Mouse (Mus musculus) bone marrow macrophage, adult 2 months (primary cell): Measurements from ENCODE around the gene Exd1. TPM values are rescaled to one million over a fixed set of nuclear protein-coding genes. Genes with fewer than 3 reads are reported as not detected.

Source experiments
- H3K27ac ChIP-seq: 2 replicates; pipeline ENCODE4 v1.5.1; 2012; ENCODE audit warnings: low read depth, low read length; ENCODE audit not compliant: insufficient read depth
- H3K4me1 ChIP-seq: 2 replicates; pipeline ENCODE4 v1.6.1; 2012; ENCODE audit warnings: low read length; ENCODE audit not compliant: control insufficient read depth, insufficient read depth
- H3K4me3 ChIP-seq: 2 replicates; pipeline ENCODE4 v1.5.1; 2012; ENCODE audit warnings: mild to moderate bottlenecking, low read length, moderate library complexity; ENCODE audit not compliant: insufficient read depth
- CTCF ChIP-seq: IDR thresholded peaks from 2 replicates; pipeline ENCODE4 v1.5.1; 2012; ENCODE audit warnings: low read depth, mild to moderate bottlenecking, low read length, moderate library complexity
- POLR2A ChIP-seq: IDR thresholded peaks from 2 replicates; pipeline ENCODE4 v1.6.1; 2012; ENCODE audit warnings: mild to moderate bottlenecking, low read depth, low read length, borderline replicate concordance
- polyA plus RNA-seq: library from polyadenylated mRNA; stranded (reverse); fragments of >200 nt; gene quantifications from 2 replicates; pipeline ENCODE4 v1.2.4, GENCODE M21; 2012; ENCODE audit not compliant: missing spikeins, insufficient read depth, insufficient read length

Exd1 gene
- polyA plus RNA-seq, 1 experiment: 0.80 TPM

DNA sequence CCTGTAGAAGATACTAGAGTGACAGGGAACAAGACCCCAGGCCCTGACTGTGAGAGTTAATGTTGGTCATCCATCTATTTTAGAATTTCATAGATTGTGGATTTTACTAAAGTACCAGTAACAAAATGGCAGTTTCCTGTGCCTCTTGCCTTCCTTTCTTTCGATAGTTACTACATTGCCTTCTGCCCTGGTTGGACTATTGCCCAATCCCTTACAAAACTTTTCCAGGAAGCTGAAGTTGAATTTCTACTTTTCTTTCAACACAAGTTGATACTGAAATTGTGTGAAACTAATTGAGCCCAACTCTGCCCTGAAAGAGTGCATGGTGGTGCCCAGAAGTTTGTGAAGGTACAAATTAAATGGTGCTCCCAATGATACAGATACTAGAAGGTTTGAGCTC is 25.0 kb upstream of the Exd1 start:
- peaks cover 8% of the 10 kb centered on the region for H3K4me1 ChIP-seq
- H3K4me3 ChIP-seq: no peak overlapping the region
- no peak for TF ChIP-seq POLR2A
- TF ChIP-seq CTCF: no peak
- H3K27ac ChIP-seq: no peak overlapping the region

DNA sequence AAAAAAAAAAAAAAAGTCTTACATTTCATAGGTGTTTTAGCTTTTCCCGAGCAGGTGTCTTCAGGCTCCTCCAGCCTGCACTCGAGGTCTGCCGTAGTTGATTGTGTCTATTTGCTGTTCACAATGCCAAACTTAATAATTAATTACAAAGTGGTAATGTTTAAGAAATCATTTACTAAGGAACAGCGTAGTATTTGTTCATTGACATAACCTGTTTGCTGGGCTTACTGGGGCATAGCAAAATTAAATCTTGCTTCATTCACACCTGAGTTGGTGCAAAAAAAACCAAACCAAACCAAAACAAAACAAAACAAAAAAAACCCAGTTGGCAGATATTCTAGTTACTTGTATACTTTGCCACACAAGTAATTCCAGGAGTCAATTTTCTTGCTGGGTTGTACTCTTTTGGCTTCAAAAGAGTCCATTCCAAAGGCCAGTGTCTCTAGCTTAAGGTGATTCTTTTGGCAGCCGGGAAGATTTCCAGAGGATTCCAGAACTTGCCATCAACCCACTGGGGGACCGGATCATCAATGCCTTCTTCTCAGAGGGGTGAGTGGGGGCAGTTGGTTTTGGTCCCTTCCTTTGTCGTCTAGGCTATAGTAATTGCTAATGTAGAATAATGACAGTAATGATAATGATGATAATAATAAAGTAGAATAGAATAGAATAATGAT is 18.9 kb upstream of the Exd1 start:
- TF ChIP-seq POLR2A (no peak), CTCF (no peak)
- H3K4me3 ChIP-seq: no peak overlapping the region
- no peak overlapping the region for H3K27ac ChIP-seq
- 0 out of 2 replicates have a peak, but pooled peaks cover 2% of the 10 kb centered on the region for H3K4me1 ChIP-seq

DNA sequence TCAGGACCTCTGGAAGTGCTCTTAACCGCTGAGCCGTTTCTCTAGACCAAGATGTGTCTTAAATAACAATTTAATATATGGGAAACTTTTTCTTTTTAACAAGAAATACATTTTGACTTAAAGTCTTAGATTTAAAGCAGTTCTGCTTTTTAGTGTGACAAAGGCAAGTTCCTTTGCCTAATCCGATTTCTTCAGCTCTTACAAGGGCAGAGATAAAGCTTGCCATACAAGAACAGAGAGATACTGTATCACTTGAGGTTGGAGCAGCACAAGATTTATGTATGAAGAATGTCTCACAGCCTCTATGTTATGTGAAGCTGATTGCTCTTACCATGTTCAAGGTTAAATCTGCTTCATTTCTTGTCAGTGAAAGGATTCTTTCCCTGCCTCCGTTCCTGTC is 17.9 kb upstream of the Exd1 start:
- Histone ChIP-seq H3K27ac (no peak overlapping the region), H3K4me1 (0 out of 2 replicates have a peak, but pooled peaks cover 2% of the 10 kb centered on the region), H3K4me3 (no peak overlapping the region)
- TF ChIP-seq CTCF: no peak
- TF ChIP-seq POLR2A: no peak

DNA sequence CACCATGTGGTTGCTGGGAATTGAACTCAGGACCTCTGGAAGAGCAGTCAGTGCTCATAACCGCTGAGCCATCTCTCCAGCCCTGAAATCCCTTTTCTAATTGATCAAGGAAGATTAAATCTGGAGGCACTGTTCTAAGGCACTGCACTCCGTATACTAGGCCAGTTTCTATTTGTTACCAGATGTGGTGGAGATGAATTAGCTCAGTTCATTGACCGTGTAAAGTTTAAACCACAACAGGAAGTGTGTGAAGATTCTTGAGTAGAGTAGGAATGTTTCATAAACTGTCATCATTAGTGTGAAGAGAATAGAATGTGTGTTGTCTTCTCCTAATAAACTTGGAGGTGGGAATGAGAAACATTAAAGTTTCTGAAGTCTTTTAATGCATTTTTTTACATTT is 14.4 kb upstream of the Exd1 start:
- TF ChIP-seq CTCF (no peak), POLR2A (no peak)
- no peak overlapping the region for H3K27ac ChIP-seq

DNA sequence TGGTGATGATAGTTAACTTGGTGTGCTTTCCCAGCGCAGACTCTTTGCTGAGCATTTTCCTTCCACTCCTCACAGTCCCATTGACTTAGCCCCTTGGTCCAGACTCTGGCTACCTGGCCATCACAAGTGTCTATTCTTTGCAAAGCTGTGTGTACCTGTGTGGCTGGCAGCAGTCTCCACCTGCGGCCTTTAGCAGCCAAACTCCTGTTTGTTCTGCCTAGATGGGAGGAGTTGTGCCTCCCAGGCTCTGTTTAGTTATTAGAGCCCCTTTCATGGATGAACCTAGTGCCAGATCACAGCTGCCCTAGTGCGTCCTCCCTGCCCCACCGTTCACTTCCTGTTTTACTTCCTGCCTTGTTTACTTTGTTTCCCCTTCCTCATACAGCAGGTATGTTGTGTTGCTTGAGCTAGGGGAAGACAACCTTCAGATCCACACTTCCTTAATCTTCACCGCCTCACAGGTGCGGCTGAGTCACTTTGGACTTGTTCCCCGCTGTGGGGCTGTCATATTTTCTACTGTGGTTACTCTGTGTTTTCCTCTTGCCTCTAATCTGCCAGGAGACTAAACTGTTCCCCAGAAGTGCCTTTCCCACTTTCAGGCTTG is 11.4 kb upstream of the Exd1 start:
- no peak for TF ChIP-seq POLR2A
- TF ChIP-seq CTCF: no peak
- H3K4me3 ChIP-seq: no peak overlapping the region
- H3K4me1 ChIP-seq: peaks cover 8% of the 10 kb centered on the region
- no peak overlapping the region for H3K27ac ChIP-seq

More for the DNA sequence above, 14.4 kb upstream of the Exd1 start:
- Histone ChIP-seq H3K4me3 (no peak overlapping the region), H3K4me1 (peaks cover 10% of the 10 kb centered on the region)

DNA sequence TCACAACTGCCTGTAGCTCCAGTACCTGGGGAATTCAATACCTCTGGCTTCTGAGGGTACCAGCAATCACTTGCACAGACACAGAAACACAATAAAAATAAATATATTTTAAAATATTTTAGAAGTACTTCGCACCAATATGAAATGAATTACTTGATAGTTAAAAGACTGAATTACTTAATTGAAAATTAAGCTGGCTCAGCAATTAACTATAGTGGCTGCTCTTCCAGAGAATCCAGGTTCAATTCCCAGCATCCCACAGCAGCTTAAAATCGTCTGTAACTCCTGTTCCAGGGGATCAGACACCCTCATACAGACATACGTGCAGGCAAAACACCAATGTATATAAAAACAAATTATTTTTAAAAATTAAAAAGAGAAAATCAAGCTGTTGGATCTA is 10.6 kb upstream of the Exd1 start:
- Histone ChIP-seq H3K27ac (no peak overlapping the region), H3K4me1 (peaks cover 8% of the 10 kb centered on the region), H3K4me3 (no peak overlapping the region)
- TF ChIP-seq CTCF (no peak), POLR2A (no peak)

DNA sequence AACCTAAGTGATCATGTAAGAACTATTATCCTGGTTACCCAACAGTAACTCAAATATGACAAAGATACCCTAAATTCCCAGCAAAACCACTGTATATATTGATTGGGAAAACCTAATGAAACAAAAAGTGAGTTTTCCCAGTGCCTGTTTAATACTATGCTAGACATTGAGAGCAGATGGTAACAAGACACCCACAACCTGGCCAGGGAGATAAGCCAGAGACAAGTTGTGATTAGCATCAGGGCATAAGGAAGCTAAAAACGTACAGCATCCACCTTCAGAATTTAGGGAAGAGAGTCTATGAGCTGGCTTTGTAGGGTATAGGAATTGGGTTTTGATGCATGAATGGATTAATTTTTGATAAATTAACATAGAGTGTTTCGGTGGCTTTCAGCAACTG is 2.3 kb upstream of the Exd1 start:
- H3K27ac ChIP-seq: no peak overlapping the region
- no peak overlapping the region for H3K4me3 ChIP-seq
- no peak for TF ChIP-seq CTCF
- no peak for TF ChIP-seq POLR2A
- H3K4me1 ChIP-seq: peaks cover 14% of the 10 kb centered on the region

DNA sequence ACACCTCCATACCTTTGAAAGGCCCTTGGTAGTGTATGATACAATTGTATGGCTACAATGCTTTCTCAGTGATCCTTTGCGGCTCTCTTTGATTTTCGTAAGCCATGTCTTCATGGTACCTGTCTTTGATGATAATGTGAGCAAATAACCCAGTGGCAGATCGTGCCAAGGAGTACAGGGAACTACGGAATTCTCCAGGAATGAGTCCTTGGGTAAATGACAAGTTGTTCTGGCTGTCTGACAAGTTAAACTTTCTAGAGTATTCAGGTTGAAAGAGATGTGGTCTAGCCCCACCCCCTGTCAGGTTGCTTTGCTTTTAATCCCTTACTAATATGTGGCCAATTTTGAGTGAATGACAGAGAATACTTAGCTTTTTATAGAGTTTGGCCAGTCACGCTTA is 1.3 kb upstream of the Exd1 start:
- Histone ChIP-seq H3K27ac (no peak overlapping the region), H3K4me3 (no peak overlapping the region), H3K4me1 (peaks cover 14% of the 10 kb centered on the region)
- TF ChIP-seq POLR2A (no peak), CTCF (no peak)

DNA sequence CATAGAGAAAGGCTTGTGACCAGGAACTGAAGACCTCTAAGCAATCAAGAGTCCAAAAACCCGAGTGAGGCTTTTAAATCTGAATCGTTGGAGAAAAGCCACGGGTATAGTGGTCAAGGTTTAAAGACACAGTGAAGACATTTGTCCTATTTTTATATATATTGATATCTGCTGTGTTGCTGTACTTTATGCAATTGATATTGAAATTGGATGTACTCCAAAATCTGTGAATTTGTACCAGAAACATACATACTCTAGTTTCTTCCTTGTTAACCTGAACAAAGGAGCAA is 889 bp upstream of the Exd1 start:
- Histone ChIP-seq H3K4me3 (peak overlapping the region; percentile 82), H3K27ac (no peak overlapping the region), H3K4me1 (peaks cover 14% of the 10 kb centered on the region)
- no peak for TF ChIP-seq CTCF
- TF ChIP-seq POLR2A: no peak

DNA sequence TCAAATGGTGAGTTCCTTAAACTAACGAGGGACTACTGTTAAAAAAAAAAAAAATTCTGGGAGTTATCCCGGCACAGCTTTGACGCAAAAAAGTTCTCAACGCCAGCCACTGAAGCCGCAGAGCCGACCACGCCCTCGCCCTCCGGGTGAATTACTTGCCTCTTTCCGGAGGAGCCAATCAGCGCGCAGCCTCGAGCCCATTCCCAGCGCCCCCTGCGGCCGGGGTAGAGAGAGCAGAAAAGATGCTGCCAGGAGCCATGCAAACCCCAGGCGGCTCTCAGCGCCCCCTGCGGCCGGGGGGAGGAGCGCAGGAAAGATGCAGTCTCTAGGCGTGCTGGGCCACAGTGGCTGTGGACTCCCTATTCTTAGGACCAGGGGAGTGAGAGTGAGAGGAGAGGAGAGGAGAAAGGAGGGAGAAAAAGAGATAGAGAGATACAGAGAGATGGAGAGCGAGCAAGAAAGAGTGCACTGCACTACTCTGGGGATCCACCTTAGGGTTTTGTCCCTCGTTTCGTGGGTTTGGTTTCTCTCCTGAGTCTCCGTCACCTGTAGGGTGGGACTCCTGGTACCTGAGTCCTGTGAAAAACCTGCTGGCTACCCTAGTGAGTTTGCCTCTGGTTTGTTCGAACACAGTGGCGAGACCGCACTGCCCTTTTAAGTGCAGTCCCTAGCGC is 442 bp downstream of the Exd1 start:
- Histone ChIP-seq H3K4me1 (peaks cover 14% of the 10 kb centered on the region), H3K4me3 (peak overlapping the region; percentile 62), H3K27ac (peak overlapping the region; percentile 66)
- TF ChIP-seq POLR2A (no peak), CTCF (peak; percentile 98)

DNA sequence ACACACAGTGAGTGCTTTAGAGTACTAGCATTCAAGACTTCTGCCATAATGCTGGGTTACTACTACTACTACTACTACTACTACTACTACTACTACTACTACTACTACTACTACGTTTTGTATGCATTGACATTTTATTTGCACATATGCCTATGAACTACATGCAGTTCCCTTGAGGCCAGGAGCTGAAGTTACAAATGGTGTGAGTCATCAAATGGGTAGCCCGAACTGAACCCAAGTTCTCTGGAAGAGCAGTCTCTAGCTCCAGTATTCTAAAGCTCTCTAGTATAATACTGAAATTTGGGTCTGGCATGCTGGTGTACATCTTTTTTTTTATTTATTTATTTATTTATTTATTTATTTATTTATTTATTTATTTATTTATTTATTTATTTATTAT is 3.8 kb downstream of the Exd1 start:
- Histone ChIP-seq H3K4me3 (no peak overlapping the region), H3K27ac (no peak overlapping the region), H3K4me1 (peaks cover 6% of the 10 kb centered on the region)
- no peak for TF ChIP-seq CTCF
- no peak for TF ChIP-seq POLR2A
